Mouse (Mus musculus) liver, embryonic 16.5 days (tissue): ENCODE data around the gene Trio. TPM values are rescaled to one million over a fixed set of nuclear protein-coding genes. Genes with fewer than 3 reads are reported as not detected.

ENCODE experiments used
- ATAC-seq: fragments of 200-750 bp; cut with Nextera tagmentation; 2 replicates; pipeline ENCODE4 v1.8.0; 2017; ENCODE audit warnings: low read depth, mild to moderate bottlenecking, moderate number of reproducible peaks, moderate library complexity
- H3K27ac ChIP-seq: fragments of 300-500 bp; sonication (generic); 2 replicates; pipeline ENCODE4 v1.5.1; 2014; ENCODE audit warnings: mild to moderate bottlenecking, low read length
- H3K27me3 ChIP-seq: fragments of 300-500 bp; sonication (generic); 2 replicates; pipeline ENCODE4 v1.6.1; 2014; ENCODE audit warnings: low read depth, low read length, mixed read lengths; ENCODE audit not compliant: control insufficient read depth, insufficient read depth
- H3K36me3 ChIP-seq: fragments of 300-500 bp; sonication (generic); 2 replicates; pipeline ENCODE4 v1.6.1; 2014; ENCODE audit warnings: mild to moderate bottlenecking; ENCODE audit not compliant: control insufficient read depth, insufficient read depth
- H3K4me1 ChIP-seq: fragments of 300-500 bp; sonication (generic); 2 replicates; pipeline ENCODE4 v1.6.1; 2014; ENCODE audit warnings: low read depth, low read length, mixed read lengths; ENCODE audit not compliant: control insufficient read depth
- H3K4me2 ChIP-seq: fragments of 300-500 bp; sonication (generic); 2 replicates; pipeline ENCODE4 v1.6.1; 2014; ENCODE audit warnings: low read depth, low read length, mixed read lengths
- H3K4me3 ChIP-seq: fragments of 300-500 bp; sonication (generic); 2 replicates; pipeline ENCODE4 v1.5.1; 2014; ENCODE audit warnings: low read depth, mild to moderate bottlenecking, low read length
- H3K9ac ChIP-seq: fragments of 300-500 bp; sonication (generic); 2 replicates; pipeline ENCODE4 v1.6.1; 2014; ENCODE audit warnings: low read depth, low read length
- H3K9me3 ChIP-seq: fragments of 300-500 bp; sonication (generic); replicated peaks from 2 replicates; pipeline ENCODE4 v1.6.1; 2016; ENCODE audit warnings: low read length; ENCODE audit not compliant: control insufficient read depth
- WGBS: fragments of 180-500 bp; shearing (Covaris S2); extraction: QIAGEN DNeasy Blood & Tissue Kit; methylation state at CpG from one replicate; pipeline ENCODE4 v1.1.7; 2014; ENCODE audit not compliant: insufficient replicate concordance; 5-methylcytosine and 5-hydroxymethylcytosine counted together
- polyA plus RNA-seq: library from polyadenylated mRNA; unstranded; fragments of >200 nt; fragmentation: Nextera tagmentation; extraction: Ambion mirVana; gene quantifications from 2 replicates; pipeline ENCODE4 v1.2.1, GENCODE M21; 2015

The Trio gene
- polyA plus RNA-seq, 1 experiment from 2014 or later, result 3.2 TPM

GRCm38 (mm10) chr15:27941441-27941840 is 84.2 kb downstream of the Trio start:
- Histone ChIP-seq H3K9ac (no peak overlapping the region), H3K27me3 (no peaks in the 10 kb centered on the region), H3K4me2 (no peak overlapping the region), H3K4me3 (no peak overlapping the region), H3K27ac (no peak overlapping the region), H3K9me3 (no peaks in the 10 kb centered on the region), H3K4me1 (peaks cover 5% of the 10 kb centered on the region; the same call in 1 of the 2 replicates), H3K36me3 (no peaks in the 10 kb centered on the region)
- WGBS, result 51% methylated on average over 8 of the region's 8 CpGs
- no peak for ATAC-seq

GRCm38 (mm10) chr15:27941020-27941419 is 84.6 kb downstream of the Trio start:
- no peak overlapping the region for H3K4me3 ChIP-seq
- H3K27ac ChIP-seq, result no peak overlapping the region
- H3K9me3 ChIP-seq, result no peaks in the 10 kb centered on the region
- 23% methylated on average over 8 of the region's 8 CpGs for WGBS
- no peaks in the 10 kb centered on the region for H3K27me3 ChIP-seq
- H3K36me3 ChIP-seq, result no peaks in the 10 kb centered on the region
- H3K9ac ChIP-seq, result no peak overlapping the region
- no peak for ATAC-seq
- no peak overlapping the region for H3K4me2 ChIP-seq
- peaks cover 5% of the 10 kb centered on the region; the same call in 1 of the 2 replicates for H3K4me1 ChIP-seq

- no peaks in the 10 kb centered on the region for H3K9me3 ChIP-seq
- H3K4me2 ChIP-seq, result no peak overlapping the region
- H3K4me3 ChIP-seq, result no peak overlapping the region
- ATAC-seq, result no peak
- peaks cover 5% of the 10 kb centered on the region; the same call in 1 of the 2 replicates for H3K4me1 ChIP-seq
- 53% methylated on average over 4 of the region's 4 CpGs for WGBS
- H3K9ac ChIP-seq, result no peak overlapping the region
- H3K27me3 ChIP-seq, result no peaks in the 10 kb centered on the region
- no peaks in the 10 kb centered on the region for H3K36me3 ChIP-seq
- H3K27ac ChIP-seq, result no peak overlapping the region
Observed at GRCm38 (mm10) chr15:27940032-27940431, 85.6 kb downstream of the Trio start.

- Histone ChIP-seq H3K9me3 (no peaks in the 10 kb centered on the region), H3K27me3 (no peaks in the 10 kb centered on the region), H3K9ac (no peak overlapping the region), H3K4me2 (no peak overlapping the region), H3K27ac (no peak overlapping the region), H3K4me1 (peaks cover 5% of the 10 kb centered on the region; the same call in 1 of the 2 replicates), H3K36me3 (no peaks in the 10 kb centered on the region), H3K4me3 (no peak overlapping the region)
- 67% methylated on average over 6 of the region's 6 CpGs for WGBS
- no peak for ATAC-seq
Observed at GRCm38 (mm10) chr15:27938886-27939285, 86.8 kb downstream of the Trio start.

- WGBS, result 35% methylated on average over 24 of the region's 24 CpGs
- H3K36me3 ChIP-seq, result no peaks in the 10 kb centered on the region
- ATAC-seq, result 0 out of 2 replicates have a peak, but pooled peaks have one; percentile 43
- no peaks in the 10 kb centered on the region for H3K9me3 ChIP-seq
- H3K27me3 ChIP-seq, result no peaks in the 10 kb centered on the region
- H3K27ac ChIP-seq, result no peak overlapping the region
- H3K9ac ChIP-seq, result no peak overlapping the region
- H3K4me3 ChIP-seq, result no peak overlapping the region
- peaks cover 5% of the 10 kb centered on the region; the same call in 1 of the 2 replicates for H3K4me1 ChIP-seq
- H3K4me2 ChIP-seq, result peak overlapping the region; percentile 47
Observed at GRCm38 (mm10) chr15:27937861-27938833, 87.5 kb downstream of the Trio start.

- Histone ChIP-seq H3K4me3 (no peak overlapping the region), H3K9ac (no peak overlapping the region), H3K27me3 (no peaks in the 10 kb centered on the region), H3K27ac (no peak overlapping the region), H3K4me2 (peak overlapping the region; percentile 47), H3K36me3 (no peaks in the 10 kb centered on the region), H3K9me3 (no peaks in the 10 kb centered on the region), H3K4me1 (peaks cover 5% of the 10 kb centered on the region; the same call in 1 of the 2 replicates)
- 37% methylated on average over 20 of the region's 20 CpGs for WGBS
- ATAC-seq, result peak; percentile 74
Observed at GRCm38 (mm10) chr15:27937003-27937860, 88.4 kb downstream of the Trio start.

- Histone ChIP-seq H3K9me3 (no peaks in the 10 kb centered on the region), H3K4me1 (peaks cover 5% of the 10 kb centered on the region; the same call in 1 of the 2 replicates), H3K4me3 (no peak overlapping the region), H3K4me2 (no peak overlapping the region), H3K36me3 (no peaks in the 10 kb centered on the region), H3K9ac (no peak overlapping the region), H3K27ac (no peak overlapping the region), H3K27me3 (no peaks in the 10 kb centered on the region)
- ATAC-seq, result no peak
- 69% methylated on average over 12 of the region's 12 CpGs for WGBS
Observed at GRCm38 (mm10) chr15:27935772-27936746, 89.6 kb downstream of the Trio start.

GRCm38 (mm10) chr15:27933270-27933669 is 92.4 kb downstream of the Trio start:
- Histone ChIP-seq H3K4me2 (no peak overlapping the region), H3K9me3 (no peaks in the 10 kb centered on the region), H3K4me1 (peaks cover 5% of the 10 kb centered on the region; the same call in 1 of the 2 replicates), H3K27me3 (no peaks in the 10 kb centered on the region), H3K4me3 (no peak overlapping the region), H3K9ac (no peak overlapping the region), H3K27ac (no peak overlapping the region), H3K36me3 (no peaks in the 10 kb centered on the region)
- WGBS, result 70% methylated on average over 1 of the region's 1 CpGs
- no peak for ATAC-seq
